Mouse (Mus musculus) brain, embryonic 14.5 days (tissue): Measurements from ENCODE around the gene Pcp2.

Experiments used
- CTCF ChIP-seq: fragments of 200-500 bp; IDR thresholded peaks from 2 replicates; pipeline ENCODE4 v1.5.1; 2012; ENCODE audit warnings: inconsistent platforms, mild to moderate bottlenecking, moderate library complexity, borderline replicate concordance; ENCODE audit not compliant: insufficient read depth, insufficient read length; ENCODE audit errors: extremely low read depth
- POLR2A ChIP-seq: fragments of 200-500 bp; IDR thresholded peaks from 2 replicates; pipeline ENCODE4 v1.6.1; 2012; ENCODE audit warnings: mild to moderate bottlenecking, inconsistent platforms, borderline replicate concordance; ENCODE audit not compliant: poor library complexity, insufficient read depth, insufficient read length, severe bottlenecking; ENCODE audit errors: extremely low read depth

- no peak for TF ChIP-seq POLR2A
- TF ChIP-seq CTCF: no peak
Measured at GRCm38 (mm10) chr8:3598054-3598453, 27.3 kb downstream of the Pcp2 start.
